Mouse (Mus musculus) heart, adult 18-20 months (tissue): ENCODE data around the gene Tunar. TPM values are rescaled to one million over a fixed set of nuclear protein-coding genes. Genes with fewer than 3 reads are reported as not detected.

ENCODE experiments used
- DNase-seq, 2 experiments: peaks; one replicate each; pipeline ENCODE4 v3.0.0; 2021 to 2022; ENCODE audit warnings: mixed read lengths in 1 of 2
- total RNA-seq, 2 experiments: library from RNA; stranded (reverse); gene quantifications; 2 replicates each; pipeline ENCODE4 v1.2.3; 2021

The Tunar gene
- total RNA-seq, 2 experiments from 2014 or later = not detected

DNA sequence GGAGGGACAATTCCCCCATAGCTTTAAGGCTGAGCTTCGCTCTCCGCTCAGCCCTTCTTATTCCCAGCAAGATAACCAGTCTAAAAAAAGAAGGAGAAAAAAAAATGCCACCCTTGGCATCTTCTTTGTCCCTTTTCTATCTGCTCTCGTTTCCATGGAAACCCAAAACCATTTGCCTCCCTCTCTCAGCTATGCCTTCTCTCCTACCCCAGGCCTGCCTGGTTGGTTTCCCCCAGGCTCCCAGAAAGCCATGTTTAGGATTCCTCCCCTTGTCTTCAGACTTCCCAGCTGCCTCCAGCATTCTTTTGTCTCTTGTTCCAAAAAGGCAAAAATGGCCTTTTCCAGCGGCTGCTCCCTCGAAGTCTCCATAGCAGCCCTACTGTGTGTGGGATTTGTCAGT is 70.1 kb downstream of the Tunar start:
- DNase-seq = no peak

DNA sequence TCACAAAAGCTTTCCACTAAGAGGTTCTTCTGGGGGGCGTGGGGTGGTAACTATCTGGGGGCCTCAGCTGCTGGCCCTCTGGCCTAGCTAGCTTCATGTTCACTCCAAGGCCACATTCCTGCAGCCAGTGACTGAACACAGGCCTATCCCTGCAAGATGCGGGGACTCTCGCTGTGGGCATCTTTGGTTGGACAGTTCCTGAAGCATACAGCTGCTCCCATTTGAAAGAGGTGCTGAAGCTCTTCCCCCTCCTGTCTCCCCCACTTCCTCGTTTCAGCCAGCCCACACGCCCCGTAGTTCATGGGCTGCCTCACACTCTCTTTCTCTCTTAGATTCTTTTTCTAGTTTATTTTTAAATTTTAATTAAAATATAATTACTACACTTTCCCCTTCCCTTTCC is 72.3 kb downstream of the Tunar start:
- DNase-seq = no peak

DNA sequence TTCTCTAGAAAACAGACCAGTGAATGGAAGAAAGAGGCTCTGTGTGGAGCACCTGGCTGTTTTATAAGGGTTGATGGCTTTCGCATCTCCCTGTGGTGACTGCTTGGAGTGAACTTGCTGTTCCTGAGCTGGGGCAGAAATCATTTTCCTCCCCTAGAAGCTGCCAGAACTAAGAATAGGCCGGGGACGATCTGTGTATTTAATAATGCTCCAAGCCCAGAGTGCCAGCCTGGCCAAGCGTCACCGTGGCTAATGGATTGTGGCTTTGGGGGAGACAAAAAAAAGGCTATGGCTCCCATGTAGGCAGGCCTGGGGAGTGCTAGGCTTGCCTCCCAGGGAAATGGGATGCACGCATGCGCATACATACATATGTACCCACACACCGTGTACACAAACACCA is 80.2 kb downstream of the Tunar start:
- DNase-seq = peak in 1 of 2 experiments; percentile 22

DNA sequence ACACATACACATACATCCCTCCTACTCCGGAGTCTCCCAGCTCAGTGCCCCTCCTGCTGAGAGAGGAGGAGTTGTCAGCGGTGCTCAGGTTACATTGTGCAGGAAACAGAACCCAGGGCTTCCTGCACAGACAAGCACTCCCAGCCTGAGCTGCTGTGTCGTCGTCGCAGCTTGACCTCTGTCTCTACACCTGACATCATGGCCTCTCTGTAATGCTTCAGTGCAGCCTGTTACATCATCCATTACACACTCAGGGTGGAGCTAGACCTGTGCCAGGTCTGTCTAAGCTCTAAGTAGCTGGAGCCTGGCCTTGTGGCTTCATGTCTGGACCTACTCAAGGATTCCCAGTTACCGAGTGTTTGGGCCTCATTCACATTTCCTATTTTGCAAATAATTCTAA is 86.8 kb downstream of the Tunar start:
- DNase-seq = no peak

DNA sequence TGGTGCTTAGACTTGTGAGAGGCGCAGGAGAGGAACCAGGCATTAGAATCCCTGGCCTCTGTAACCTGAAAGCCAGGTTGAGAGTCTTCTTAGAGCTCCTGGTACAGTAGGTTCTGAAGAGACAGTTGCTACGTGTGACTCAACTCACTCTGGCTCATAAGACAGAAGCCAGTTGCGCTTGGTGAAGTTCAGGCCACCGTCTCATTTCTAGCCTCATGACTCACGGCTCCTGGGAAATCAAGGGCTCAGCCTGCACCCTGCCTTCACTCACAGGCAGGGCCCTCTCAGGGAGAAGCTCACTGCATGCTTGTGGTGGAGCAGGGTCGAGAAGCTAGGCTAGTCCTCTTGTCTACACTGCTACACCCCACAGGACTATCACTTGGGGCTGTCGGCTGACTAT is 92.9 kb downstream of the Tunar start:
- no peak for DNase-seq

DNA sequence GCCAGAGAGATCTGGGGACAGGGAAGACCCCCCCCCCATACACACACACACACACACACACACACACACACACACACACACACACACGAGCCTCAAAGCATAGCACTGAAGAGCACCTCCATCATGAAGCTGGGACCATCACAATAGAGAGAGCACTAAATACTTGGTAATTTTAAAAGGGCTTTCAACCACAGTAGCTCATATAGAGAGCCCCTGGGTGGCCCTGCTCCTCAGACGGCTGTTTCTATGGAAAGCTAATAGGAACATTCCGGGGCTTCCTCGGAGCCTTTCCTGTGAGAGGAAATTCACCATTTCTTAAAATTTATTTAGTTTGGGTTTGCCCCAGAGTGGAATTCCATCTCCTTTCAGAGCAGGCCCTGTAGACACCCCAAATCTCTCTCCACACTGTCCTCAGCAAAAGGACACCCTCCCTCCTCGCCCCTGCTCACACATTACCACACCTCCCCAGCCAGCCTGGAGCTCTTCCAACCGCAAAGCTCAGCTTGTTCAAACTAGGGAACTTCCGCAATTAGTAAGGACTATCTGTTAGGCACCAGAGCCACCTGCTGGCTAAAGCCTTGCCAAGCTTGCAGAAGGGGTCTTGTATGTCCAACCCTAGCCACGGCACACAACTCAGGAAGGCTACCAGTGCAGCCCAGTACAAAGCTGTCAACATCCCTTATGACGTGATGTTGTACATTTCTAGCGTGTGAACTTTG is 93.5 kb downstream of the Tunar start:
- peak; percentile 57 to 70 for DNase-seq

DNA sequence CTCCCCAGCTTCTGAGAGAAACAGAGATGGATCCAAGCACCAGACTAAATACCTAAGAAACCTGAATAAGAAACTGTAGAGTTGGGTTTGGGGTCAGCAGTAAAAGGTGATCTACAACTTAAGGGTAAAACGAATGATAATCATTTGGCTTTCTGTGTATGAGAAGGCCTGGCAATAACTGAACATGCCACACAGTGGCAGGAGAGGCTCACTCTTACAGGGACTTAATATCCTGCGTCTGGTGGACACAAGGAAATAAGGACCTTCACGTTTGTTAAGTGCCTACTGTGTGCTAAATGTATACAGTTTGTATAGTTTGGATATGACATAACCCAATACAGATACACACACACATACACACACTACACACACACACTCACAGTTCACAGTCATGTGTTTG is 98.2 kb downstream of the Tunar start:
- DNase-seq = no peak

DNA sequence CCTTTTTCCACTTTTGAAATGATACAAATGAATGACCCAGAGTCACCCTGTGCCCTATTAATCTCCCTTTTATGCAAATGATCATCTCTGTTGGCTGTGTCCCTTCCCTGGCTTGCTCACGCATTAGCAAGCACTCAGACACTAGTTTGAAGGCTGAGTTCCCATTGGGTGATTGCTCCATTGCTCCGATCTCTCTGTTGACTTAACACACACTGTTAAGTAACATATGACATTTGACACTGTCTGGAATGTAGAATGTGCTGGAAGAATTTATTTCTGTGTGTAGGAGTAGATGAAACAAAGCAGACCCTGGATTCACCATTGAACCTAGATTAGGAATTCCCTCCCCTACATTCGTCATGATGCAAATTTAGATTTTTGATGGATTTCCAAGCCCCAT is 99.1 kb downstream of the Tunar start:
- no peak for DNase-seq

Other genes with a start within 250 kb of the Tunar start
- gene Tcl1b2, start 187.9 kb upstream of the Tunar start, total RNA-seq = not detected
- gene Tcl1b1, start 174.2 kb upstream of the Tunar start, total RNA-seq = not detected
- gene Tcl1b5, start 157.5 kb upstream of the Tunar start, total RNA-seq = not detected
- gene Tcl1b3, start 142.8 kb upstream of the Tunar start, total RNA-seq = not detected
- not detected for gene Tcl1b4, start 131.9 kb upstream of the Tunar start, total RNA-seq
- not detected for gene Tcl1, start 111.1 kb upstream of the Tunar start, total RNA-seq
- gene D430019H16Rik, start 120.0 kb downstream of the Tunar start, total RNA-seq = under 1 TPM; 0.10 to 0.28 TPM
- gene Bdkrb2, start 229.4 kb downstream of the Tunar start, total RNA-seq = under 1 TPM; 0.31 to 0.40 TPM